Mouse (Mus musculus) c-Kit-negative CD71-positive TER-119-positive erythroid progenitor cells, embryonic 14.5 days (primary cell): Measurements from ENCODE around the gene Znrd1.
"Not testable (repeated sequence)": the region's sequence is repeated elsewhere in the genome, so short reads cannot be mapped to it uniquely, and the experiment has no call there.

Experiments
- DNase-seq: peaks from one replicate; pipeline ENCODE4 v3.0.0-alpha.2; 2013; ENCODE audit warnings: low read depth, low spot score

The Znrd1 gene

DNA sequence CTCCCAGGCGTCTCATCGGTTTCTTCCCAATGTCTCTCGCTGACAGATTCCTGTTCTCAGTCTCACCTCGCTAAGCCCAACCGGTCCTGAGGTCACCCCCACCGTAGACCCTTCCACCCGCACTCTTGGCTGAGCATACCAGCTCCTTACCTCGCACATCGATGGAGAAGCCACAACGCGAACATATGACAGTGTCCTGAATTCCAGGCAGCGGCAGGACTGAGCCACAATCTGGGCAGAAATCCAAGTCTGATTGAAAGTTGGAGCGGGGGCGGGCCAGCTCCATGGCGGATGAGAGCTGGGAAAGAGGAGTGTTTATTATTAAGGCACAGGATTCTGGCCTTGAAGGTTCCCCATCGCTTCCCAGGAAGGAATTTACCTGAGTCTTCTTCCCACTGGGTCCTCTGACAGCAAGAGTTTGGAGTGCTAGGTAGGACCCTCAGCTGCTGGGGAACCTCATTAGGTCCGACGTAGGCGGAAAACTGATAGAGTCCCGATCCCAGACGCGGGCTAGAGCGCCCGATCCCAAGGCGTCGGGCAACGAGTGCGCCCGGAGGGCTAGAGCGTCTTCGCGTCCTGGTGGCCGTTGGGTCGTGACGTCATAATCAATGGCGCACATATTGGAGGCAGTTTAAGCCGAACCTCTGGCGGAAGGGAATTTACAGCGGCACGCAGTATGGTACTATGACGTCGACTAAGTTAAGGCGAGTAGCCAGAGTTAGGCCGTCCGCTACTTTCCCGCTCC lies at the start of gene Znrd1, which contains the start of gene Znrd1as:
Gene Znrd1 (minus strand): TSS at position 561 of the 745 bp plus-strand sequence.
Gene Znrd1as (plus strand): TSS at position 594 of the 745 bp plus-strand sequence.
- DNase-seq = peak; percentile 92

DNA sequence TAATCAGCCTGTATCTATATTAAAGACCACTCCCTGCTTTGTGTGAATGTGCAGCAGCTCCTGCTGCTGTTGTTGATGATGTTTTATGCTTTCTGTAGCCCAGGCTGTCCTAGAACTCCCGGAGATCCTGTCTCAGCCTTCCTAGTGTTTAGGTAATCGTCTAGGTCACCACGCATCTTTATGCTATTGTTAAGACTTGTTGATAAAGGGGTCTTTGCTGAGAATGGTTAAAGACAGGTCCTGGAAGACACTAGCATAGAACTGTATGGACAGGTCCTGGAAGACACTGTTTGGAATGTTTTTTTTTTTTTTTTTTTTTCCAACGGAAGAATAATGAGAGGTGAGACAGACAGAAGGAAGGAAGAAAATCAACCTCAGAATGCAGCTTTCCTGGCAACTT lies 45.0 kb upstream of the Znrd1 start:
- no peak for DNase-seq

DNA sequence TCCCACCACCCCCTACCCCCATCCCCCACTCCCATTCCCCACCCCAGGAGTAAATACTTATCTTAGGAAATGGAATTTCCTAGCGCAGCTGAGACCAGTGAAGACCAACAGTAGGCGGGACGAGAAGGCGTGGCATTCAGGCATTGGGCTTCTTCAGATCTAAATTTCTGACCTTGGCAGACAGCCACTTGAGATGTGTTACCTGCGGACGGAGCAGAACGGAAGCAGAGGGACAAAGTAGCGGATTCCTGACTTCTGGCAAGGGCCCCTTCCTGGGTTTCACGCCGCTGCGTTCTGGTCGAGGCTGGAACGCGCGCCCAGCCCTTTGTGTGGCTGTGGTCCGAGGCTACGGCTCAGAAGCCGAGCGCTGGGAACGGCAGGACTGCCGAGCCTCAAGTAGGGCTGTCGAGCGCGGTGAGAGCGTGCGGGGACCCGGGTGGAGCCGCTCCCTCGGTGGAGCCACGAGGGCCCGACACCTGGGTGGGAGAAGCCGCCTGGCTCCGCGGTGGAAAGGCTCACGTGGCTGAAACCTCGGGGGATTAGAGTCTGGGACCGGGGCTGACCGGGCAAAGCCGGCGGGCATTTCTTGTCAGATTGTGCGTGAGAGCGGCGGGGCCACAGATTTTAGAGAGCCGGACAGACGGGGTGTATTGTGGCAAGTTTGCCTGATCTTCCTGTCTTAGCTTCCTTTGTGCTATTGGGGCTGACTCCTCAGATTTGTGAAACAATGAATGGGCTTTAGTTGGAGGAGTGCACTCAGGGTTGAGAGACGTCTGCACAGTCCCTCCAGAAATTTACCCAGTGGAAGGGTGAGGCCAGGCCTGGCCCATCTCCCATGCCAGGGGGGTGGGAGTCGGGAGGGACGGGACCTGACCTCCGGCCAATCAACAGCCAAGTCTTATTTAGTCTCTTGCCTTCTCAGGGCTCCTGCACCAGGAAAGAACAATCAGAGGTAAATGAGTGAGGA lies 44.3 kb upstream of the Znrd1 start:
- no peak for DNase-seq

DNA sequence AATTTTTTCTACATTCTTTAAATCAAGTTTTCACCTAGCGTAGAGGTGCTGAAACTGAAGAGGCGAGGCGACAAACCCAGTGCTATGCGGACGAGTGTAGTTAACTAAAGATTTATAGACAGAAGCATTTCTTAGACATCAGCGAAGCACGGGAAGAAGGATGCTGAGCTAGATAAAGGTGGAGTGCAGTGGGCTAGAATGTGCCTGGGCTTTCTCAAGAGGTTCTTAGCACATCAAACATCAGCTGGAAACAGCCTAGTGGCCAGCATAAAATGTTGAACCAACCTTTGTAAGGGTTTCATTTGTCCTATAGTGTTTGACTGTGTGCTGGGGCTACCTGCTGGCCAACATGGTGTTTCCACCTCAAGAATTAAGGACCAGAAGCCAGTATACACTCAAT lies 42.5 kb upstream of the Znrd1 start, which contains the start of gene Zfp57:
Gene Zfp57 (plus strand): TSS at position 301 of the 400 bp plus-strand sequence.
- DNase-seq = no peak

DNA sequence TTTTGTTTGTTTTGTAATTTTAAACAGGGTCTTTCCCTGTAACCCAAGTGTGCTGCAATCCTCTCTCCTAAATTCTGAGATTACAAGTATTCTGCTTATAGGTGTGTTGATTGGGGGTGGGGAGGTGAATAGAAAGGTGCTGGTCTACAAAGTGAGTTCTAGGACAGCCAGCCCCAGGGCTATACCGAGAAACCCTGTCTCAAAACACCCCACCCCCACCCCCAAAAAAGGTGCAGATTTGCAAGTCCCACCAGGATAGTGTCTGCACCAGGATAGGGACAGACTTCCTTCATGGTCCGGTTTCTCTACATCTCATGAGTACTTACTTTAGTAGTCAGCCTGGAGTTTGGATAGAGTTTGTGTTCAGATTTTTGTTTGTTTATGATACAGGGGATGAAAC lies 40.1 kb upstream of the Znrd1 start:
- no peak for DNase-seq

DNA sequence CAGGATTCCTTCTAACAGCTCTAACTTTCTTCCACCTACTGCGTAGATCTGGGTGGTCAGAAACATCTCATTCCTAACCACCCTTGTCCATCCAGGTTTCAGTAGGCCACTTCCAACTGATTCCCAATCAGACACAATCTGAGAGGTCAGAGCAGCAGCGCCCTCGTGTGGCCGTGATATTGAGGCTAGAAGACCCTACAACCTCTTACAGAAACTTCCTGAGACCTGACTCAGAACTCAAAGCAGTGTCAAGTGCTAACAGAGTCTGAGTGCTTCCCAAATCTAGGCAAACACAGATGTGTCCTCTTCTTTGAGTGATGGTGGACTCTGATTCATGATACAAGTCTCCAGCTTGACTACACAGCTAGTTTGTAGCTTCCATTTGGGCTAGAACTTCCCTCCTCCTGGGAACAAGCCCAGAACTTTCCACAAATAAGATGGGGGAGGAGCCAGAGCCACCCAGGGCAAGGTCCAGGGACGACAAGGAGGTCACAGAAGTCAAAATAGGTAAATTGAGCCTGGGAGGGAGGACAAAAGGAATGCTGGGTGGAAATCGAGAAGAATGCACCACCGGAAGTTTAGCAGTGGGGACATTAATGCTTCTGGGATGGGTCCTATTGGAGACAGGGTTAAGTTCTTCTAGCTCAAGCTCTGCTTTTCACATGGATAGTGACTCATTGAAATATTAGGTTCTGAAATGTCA lies 38.8 kb upstream of the Znrd1 start:
- DNase-seq = peak; percentile 5

DNA sequence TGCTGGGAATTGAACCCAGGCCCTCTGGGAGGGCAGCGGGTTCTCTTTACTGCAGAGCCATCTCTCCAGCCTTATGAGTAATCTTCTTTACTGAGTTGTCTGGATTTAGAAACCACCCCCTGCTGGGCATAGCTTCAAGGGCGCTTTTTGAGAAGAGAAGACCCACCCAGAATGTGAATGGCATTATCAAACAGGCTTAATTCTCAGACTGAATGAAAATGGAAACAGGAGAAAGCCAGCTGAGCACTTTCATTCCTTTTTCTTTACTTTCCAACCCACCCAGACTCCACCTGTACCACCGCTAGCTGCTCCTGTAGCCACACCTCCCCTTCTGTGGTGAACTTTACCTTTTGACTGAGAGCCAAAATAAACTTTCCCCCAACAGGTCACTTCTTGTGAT lies 37.1 kb upstream of the Znrd1 start:
- no peak for DNase-seq

DNA sequence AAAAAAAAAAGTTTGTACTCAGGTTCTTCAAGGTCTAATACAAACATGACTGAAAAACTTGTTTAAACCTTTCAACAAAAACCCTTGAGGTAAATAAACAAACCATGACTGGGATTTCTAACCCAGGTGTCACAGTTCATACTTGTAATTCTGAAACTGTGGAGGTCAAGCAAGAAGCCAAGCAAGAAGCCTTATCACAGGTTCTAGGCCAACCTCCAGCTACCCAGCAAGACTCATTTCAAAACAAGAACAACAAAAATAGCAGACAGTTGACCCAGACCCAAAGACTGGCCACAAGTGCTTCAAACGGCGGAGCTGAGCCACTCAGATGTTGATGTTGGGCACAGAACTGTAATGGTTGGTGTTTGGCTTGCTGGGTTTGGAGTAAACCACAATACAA lies 36.2 kb upstream of the Znrd1 start:
- DNase-seq = no peak

DNA sequence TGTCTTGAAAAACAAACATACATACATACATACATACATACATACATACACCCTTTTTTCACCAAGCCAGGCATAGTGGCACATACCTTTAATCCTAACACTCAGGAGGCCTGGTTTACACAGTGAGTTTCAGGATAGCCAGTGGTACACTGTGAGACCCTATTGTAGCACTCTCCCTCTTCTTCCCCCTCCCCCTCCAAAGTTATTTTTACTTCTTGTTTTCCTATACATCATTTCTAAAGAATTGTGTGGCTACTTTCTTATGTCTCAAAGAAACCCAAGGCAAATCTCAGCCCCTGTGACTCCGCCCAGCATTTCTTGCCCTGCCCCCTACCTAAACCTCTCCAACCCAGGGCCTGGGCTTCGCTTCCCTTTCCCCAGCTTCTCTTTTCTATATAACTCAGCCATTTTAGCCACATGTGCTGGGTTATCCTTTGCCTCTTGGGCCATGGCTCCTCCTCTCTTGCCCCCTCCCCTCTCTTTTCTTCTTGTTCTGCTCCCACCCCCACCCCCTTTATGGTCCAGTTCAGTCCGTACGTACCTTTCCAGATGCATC lies 35.5 kb upstream of the Znrd1 start:
- DNase-seq = no peak

DNA sequence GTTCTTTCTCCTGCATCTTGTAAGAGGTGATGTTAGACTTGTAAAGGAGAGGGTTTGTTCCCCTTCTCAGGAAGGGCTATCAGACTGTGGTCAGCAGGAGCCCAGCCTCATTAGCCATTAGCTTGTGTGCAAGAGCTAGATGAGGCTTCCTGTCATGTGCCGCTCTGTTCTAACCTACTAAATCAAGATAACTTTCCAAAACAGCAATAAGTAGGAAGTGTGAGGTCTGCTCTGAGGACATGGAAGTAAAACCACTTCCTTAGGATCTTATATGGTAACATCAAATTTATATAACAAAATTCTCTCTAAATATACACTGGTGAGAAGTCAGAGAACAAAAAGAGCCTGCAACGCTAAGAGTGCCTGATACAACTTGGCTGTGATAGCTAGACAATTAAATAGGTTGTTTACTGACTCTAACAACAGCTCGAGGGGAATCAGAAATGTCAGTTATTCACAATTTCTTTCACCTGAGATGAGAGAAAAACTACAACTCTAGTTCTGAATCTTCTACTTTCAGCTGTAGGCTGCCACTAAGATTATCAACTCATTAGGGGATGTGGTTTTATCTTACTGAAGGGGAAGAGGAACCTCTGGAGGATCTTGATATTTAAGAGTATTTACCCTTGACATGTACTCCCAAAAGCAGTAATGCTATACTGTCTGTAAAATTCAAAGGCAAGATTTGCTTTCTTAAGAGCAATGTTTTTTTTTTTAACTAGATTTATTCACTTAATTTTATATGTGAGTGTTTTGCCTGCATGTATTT lies 34.2 kb upstream of the Znrd1 start:
- no peak for DNase-seq

DNA sequence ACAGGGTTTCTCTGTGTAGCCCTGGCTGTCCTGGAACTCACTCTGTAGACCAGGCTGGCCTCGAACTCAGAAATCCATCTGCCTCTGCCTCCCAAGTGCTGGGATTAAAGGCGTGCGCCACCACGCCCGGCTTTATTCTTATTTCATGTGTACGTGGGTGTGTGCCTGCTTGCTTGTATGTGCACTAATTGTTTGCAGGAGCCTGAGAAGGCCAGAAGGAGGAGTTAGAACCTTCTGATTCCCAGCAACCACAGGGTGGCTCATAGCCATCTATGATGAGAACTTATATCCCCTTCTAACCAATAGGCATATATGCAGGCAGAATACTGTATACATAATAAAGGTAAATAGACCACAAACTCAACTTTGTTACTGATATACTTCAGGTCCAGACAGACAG lies 32.3 kb upstream of the Znrd1 start:
- not testable (repeated sequence) for DNase-seq

DNA sequence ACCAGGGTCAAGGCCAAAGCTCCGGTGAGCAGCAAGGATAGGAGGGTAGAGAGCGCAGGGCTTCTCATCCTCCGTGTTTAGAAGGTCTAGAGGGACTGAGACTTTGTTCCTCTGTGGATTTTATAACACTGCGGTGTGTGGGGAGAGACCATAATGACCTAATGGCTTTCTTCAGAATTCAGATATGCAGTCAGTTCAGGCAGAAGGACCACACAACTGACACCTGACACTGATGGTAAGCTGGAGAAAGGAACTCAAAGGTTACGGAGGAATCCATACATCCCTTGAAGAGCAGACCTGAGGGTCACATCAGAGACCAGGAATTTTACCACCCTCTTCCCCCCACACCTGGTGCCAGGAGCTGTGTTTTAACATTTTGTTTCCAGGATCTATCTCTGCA lies 31.1 kb upstream of the Znrd1 start, which contains the start of gene H2-M5:
Gene H2-M5 (minus strand): TSS at position 101 of the 400 bp plus-strand sequence.
- DNase-seq = no peak

DNA sequence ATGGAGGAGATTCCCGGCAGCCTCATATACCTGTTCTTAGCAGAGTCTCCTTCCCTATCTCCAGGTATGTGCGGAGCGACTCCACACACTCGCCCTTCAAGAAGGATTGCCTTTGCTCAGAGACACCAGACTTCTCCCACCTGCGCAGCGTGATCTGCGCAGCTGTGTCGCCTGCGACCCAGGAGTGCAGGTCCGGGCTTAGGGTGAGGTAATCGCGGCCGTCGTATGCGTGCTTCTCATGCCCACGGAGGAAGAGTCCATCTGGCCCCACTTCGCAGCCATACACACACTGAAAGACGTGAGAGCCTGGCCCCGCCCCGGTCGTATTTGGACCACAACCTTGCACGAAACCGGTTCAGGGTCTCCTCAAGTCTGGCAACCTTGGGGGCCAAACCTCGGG lies 30.1 kb upstream of the Znrd1 start:
- no peak for DNase-seq

DNA sequence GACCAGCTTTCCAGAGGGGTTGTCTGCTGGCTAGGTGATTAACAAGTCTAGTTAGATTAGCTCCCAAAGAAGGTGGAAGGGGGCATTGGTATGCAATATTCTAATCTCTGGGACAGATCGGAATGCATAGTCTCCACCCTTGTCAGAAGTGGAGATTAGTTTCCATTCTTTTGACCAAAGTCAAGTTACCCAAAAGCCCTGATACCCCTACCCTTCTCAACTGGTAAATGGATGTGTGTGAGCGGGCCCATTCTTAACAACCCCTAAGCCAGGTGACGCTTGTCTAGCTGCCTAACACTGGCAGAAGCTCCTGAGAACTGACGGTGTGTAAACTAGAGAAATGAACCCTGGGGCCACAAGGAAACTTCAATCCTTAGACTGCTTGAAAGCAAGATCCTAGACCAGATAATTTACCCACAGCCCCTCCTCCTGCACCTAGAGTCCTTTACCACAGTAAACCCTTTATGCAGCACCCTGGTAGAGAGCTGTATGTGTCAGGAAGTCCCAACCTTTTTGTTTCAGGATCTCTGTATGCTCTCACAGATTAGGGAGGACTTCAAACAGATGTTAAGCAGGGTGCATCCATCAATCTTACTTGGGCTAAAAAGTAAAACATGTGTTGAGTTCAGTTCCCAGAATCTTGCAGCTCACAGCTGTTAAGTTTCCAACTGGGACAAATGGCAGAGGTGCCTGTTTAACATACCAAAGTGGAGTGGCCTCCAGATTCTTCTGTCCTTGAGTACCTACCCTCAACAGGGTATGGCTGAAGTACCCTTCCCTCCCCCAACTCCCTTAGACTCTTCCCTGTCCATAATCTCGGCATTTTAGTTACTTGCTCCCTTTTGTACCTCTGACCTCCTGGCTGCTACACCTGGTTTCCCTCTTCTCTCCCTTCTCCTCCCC lies 24.1 kb upstream of the Znrd1 start:
- no peak for DNase-seq

DNA sequence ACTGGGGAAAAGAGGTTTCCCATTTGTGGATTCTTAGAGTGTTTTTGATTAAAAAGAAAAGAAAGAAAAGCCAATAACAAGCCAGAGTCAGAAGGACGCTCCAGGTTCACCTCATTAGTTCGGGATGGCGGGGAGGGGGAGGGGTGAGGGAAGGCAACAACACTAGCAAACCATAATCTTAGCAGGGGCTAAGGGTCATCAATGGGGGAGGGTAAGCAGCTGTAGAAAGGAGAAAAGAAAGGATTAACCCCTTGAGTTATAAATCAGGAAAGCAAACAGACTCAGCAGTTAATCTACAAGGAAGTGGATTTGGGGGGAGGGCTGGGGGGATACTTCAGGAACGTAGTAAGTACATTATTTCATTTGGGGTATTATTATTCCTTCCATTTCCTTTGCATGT lies 23.5 kb upstream of the Znrd1 start:
- no peak for DNase-seq

DNA sequence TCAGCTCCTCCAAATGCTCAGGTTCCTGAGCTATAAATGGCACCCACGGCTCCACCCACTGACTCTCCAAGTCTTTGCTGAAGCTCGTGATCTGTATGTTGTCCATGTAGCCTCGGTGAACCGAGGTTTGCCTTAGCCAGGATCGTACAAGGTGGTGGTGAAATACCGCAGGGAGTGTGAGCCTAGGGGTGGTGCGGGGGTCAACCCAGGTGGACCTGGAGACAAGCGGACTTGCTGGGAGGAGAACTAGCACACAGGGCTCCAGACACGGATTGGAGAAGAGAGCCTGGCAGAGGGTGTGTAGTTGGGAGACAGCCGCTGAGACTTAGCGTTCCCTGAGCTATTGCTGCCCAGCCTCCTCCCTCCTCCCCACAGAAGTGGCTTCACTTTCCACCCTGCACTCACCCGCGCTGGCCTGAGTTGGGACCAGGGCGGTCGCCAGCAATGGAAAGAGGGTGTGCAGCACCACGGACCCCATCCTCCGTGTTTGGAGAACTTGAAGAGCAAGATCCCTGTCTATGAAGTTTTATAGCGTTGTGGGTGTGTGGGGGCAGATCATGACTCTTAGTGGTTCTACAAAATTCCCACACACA lies 23.0 kb upstream of the Znrd1 start, which contains the start of gene 2410137M14Rik:
Gene 2410137M14Rik (minus strand): TSS at position 17 of the 593 bp plus-strand sequence.
- DNase-seq = no peak

DNA sequence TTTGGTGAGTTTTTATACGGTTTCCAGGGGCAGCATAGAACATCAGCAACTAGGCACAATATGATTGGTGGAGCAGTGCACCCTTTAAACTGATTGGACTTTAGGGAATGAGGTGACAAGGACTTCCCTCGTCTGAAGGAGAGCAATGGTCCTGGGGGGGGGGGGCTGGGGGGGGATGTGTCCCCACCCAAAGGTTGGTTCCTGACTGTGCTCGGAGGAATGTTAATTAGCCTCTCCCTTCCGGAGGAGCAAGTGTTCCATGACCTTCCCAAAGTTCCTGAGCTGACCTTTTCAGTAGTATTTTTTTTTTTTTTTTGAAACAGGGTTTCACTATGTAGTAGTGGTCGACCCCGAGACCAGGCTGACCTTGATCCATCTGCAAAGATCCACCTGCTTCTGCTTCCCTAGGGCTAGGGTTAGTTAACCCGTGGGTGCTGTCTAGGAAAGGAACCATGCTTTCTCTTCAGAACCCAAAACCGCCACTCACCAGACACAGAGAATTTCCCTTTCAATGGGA lies 15.0 kb upstream of the Znrd1 start:
- DNase-seq = no peak

DNA sequence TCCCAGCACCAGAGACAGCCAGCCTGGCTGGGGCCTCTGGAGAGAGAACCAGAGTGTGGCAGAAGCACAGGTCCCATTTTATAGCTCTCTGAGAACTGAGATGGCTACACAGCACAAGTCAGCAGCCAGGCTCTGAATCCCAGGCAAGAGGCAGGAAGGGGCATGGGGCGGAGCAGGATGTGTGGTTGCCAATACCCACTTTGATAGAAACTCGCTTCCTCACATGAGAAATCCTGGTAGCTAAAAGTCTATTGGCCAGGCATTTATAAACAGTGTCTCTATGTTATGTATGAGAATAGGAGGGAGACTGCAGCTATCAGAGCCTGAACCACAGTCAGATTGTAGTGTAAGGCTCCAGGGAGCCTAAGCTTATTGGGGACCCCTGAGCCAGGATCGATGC lies 14.4 kb upstream of the Znrd1 start:
- DNase-seq = no peak
